Mouse (Mus musculus) cerebellum, adult 9-10 months (tissue): ENCODE results near the gene Eif5b.
A peak's percentile ranks its signal among the peaks of the same experiment; 100 is the strongest.

Experiments used
- DNase-seq: peaks from one replicate; pipeline ENCODE4 v3.0.0; 2022

The Eif5b gene

GRCm38 (mm10) chr1:38011647-38012046 lies 13.8 kb downstream of the Eif5b start:
- DNase-seq = no peak

GRCm38 (mm10) chr1:38012104-38012503 lies 14.3 kb downstream of the Eif5b start:
- DNase-seq = no peak

DNA sequence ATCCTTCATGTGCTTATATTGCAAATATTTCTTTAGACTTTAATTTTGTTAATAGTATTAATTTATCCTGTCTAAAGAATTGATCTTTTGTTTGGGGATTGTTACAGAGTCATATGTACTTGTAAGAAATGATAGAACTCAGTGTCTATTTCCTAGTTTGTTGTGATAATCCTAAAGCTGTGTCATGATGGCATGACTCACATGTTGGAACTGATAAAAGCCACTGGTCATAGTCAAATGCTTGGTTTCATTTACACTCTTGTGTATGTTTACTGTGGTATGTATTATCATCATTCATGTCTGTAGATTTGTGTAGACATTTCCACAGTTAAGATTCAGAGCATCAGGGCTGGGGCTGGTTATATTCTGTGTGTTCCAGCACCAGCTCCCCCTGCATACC lies 14.7 kb downstream of the Eif5b start:
- no peak for DNase-seq

- no peak for DNase-seq
Measured at GRCm38 (mm10) chr1:38014551-38015203, 16.9 kb downstream of the Eif5b start.

GRCm38 (mm10) chr1:38027301-38027700 lies 29.5 kb downstream of the Eif5b start:
- no peak for DNase-seq

- no peak for DNase-seq
Measured at GRCm38 (mm10) chr1:38031391-38031790, 33.6 kb downstream of the Eif5b start.

DNA sequence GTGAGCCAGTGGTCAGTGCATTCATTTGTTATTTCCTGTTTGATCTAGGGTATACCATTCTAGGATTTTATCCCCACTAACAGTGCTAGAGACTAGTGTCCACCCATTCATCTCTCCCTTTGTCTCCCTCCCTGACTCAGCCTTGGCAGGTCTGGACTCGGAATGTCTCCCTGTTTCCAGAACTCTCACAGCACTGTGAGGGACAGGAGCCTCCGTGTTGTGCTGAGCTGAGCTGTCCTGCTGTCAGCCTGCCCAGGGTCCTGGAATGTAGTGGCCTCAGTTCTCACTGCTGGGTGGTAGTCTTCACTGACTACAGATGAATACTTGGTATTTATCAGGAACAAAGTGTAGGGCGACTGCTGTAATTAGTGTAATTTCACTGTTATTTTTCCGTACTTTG lies 37.7 kb downstream of the Eif5b start:
- DNase-seq = no peak

DNA sequence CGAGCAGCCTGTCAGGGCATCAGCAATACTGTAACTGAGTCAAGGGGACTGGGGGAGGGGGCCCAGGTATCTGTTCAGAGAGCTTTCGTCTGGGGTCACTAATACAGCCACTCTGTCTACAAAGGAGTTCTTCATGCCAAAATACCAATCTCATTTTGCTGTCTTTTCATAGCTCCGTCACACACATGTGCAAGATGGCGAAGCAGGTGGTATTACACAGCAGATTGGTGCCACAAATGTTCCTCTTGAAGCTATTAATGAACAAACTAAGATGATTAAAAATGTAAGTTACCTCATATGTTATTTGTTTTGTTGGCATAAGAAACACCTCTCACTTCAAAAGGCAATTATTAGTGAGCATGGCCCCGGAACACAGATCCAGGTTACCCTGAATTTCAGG lies 39.6 kb downstream of the Eif5b start:
- DNase-seq = no peak

- no peak for DNase-seq
Measured at GRCm38 (mm10) chr1:38038898-38039297, 41.1 kb downstream of the Eif5b start.

- DNase-seq = peak; percentile 65
Measured at GRCm38 (mm10) chr1:38048121-38048520, 50.3 kb downstream of the Eif5b start.

DNA sequence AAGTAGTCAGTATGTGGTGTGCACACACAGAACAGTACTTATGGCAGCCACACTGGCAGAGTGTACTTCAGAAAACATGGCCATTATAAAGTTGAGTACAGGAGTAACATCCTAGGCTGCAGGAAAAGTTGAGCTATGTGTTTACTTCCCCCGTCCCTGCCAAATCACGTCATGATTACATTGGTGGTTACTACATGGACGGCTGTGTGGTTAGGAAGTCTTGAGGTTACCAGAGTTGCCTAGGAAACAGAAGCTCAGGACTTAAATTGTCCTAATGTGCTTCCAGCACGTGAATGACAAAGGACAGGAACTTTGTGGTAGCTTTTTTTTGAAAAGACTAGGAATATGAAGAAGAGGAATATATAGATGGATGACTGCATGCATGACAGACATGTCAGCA lies 51.8 kb downstream of the Eif5b start:
- no peak for DNase-seq

GRCm38 (mm10) chr1:38055176-38055575 lies 57.4 kb downstream of the Eif5b start:
- no peak for DNase-seq

DNA sequence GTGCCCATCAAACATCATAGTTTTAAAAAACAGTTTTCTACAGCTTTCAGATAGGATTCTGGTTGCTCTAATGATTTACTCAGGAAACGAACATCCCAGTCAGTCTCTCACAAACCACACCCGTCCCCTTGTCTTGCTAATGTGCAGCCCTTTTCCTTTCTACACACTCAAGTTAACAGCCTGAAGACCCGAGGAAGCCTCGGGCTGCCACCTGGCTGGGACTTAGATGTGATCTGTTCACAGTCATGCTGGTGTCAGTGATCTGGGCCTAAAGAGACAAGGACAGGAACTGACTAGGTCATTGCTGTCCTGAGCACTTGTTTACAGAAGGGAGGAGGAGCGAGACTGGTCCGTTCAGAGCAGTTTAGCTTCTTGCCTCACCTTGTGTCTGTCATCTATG lies 60.6 kb downstream of the Eif5b start:
- no peak for DNase-seq

DNA sequence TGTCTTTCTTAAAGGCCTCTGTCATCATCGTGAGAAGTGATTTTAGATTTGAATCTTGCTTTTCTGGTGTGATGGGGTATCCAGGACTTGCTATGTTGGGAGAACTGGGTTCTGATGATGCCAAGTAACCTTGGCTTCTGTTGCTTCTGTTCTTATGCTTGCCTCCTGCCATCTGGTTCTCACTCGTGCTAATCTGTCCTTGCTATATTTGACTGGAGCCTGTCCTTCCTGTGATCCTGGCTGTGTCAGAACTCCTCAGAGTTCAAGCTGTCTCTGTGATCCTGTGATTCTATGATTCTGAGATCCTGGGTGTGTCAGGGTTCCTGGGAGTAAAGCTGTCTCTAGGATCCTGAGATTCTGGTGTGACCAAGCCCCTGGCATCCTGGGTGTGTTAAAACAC lies 64.3 kb downstream of the Eif5b start:
- DNase-seq = peak; percentile 68

DNA sequence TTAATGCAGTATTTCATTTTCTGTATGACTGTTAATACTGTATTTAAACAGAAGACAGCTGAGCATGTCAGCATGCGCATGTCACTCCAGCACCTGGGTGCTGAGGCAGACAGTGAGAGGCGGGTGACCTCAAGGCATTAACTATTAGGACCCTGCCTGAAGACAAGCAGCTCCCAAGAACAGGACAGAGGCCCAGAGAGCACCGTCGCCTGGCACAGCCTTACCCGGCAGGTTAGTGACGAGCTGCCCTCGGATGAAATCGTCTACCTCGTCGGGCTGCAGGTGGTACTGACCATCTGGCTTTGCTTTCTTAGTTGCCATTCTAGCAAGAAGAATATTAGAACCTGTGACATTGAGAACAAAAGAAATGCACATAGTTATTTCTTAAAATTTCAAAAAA lies 69.5 kb downstream of the Eif5b start:
- DNase-seq = peak; percentile 32

- no peak for DNase-seq
Measured at GRCm38 (mm10) chr1:38071326-38071725, 73.5 kb downstream of the Eif5b start.

GRCm38 (mm10) chr1:38081316-38081715 lies 83.5 kb downstream of the Eif5b start:
- no peak for DNase-seq

- DNase-seq = no peak
Measured at GRCm38 (mm10) chr1:38103214-38103613, 105.4 kb downstream of the Eif5b start.

- DNase-seq = no peak
Measured at GRCm38 (mm10) chr1:38103813-38104212, 106.0 kb downstream of the Eif5b start.
